8 mouse cellular contexts compared by ENCODE assay signal in genomic region chr17:12195137-12195536, GRCm38 (mm10).
DNase-seq lines count a peak whose midpoint lies in the region; ATAC-seq and TF ChIP-seq lines count a peak whose summit lies in the region.

No protein-coding gene starts in this region.

- H3K27me3 ChIP-seq in limb, embryonic 11.5 days (ENCODE audit: control insufficient read depth, insufficient read depth, low read length): no peaks in the 10 kb centered on the region

- DNase-seq in gastrocnemius, adult 2 months: peak; percentile 23
- no peak for DNase-seq in gastrocnemius, adult 8-10 months (ENCODE audit: low spot score in 2 of 2)
- peak; percentile 59 for DNase-seq in thymus, postnatal 0 days (ENCODE audit: low spot score)
- DNase-seq in thymus, postnatal 10 days (ENCODE audit: low spot score in 2 of 2): no peak
- DNase-seq in limb, embryonic 11.5 days (ENCODE audit: low spot score): peak; percentile 54
- DNase-seq in thymus, postnatal 4 days: peak; percentile 50
- DNase-seq in T-cell, adult 2 months (ENCODE audit: low spot score): no peak
- DNase-seq in left cerebral cortex, adult 8-10 months (ENCODE audit: low spot score in 2 of 2): no peak

- H3K9me3 ChIP-seq in limb, embryonic 11.5 days (ENCODE audit: control insufficient read depth, low read length): no peaks in the 10 kb centered on the region

- H3K4me2 ChIP-seq in limb, embryonic 11.5 days (ENCODE audit: low read depth, severe bottlenecking): no peak overlapping the region

- peak overlapping the region; percentile 15; the same call in 1 of the 2 replicates for H3K4me3 ChIP-seq in gastrocnemius, adult 2 months
- H3K4me3 ChIP-seq in limb, embryonic 11.5 days (ENCODE audit: low read depth, low read length): no peak overlapping the region

- 0 out of 2 replicates have a peak, but pooled peaks have one; percentile 72 for ATAC-seq in limb, embryonic 11.5 days (ENCODE audit: insufficient number of reproducible peaks, low FRiP score, low TSS enrichment, low read depth)

- H3K9ac ChIP-seq in limb, embryonic 11.5 days (ENCODE audit: low read length): no peak overlapping the region; the same call in 1 of the 2 replicates

- 20% methylated on average over 5 of the region's 5 CpGs for WGBS in limb, embryonic 11.5 days

- no peaks in the 10 kb centered on the region for H3K36me3 ChIP-seq in limb, embryonic 11.5 days (ENCODE audit: control insufficient read depth, insufficient read depth, low read length)

- H3K4me1 ChIP-seq in limb, embryonic 11.5 days (ENCODE audit: control insufficient read depth, insufficient read depth, low read length): peaks cover 13% of the 10 kb centered on the region

- H3K27ac ChIP-seq in gastrocnemius, adult 2 months: peak overlapping the region; percentile 38
- H3K27ac ChIP-seq in limb, embryonic 11.5 days (replicated peaks; ENCODE audit: low read depth, low read length): peak overlapping the region; percentile 68; the same call in 1 of the 2 replicates

- intact Hi-C loops in gastrocnemius, adult 2 months (cut with DNase I): no loop called here

- no peak for TF ChIP-seq CTCF in gastrocnemius, adult 2 months (IDR thresholded peaks at IDR 0.05)

Comparison
In these comparisons a context has a peak if more than half of its experiments do, and no peak if none do; other contexts are left out.
1. DNase-seq: peak in gastrocnemius, adult 2 months (single experiment), thymus, postnatal 0 days (single experiment), limb, embryonic 11.5 days (single experiment) and thymus, postnatal 4 days (single experiment); none in gastrocnemius, adult 8-10 months (0 of 2), thymus, postnatal 10 days (0 of 2), T-cell, adult 2 months (single experiment) and left cerebral cortex, adult 8-10 months (0 of 2).